Mouse (Mus musculus): ENCODE measurements around the gene Lrrc28.

The Lrrc28 gene

GRCm38 (mm10) chr7:67592670-67593069, 52.4 kb downstream of the Lrrc28 start:
- no peak for DNase-seq

- DNase-seq, result no peak
These were observed 56.3 kb downstream of the Lrrc28 start for GRCm38 (mm10) chr7:67588743-67589142.

GRCm38 (mm10) chr7:67586479-67586878, 58.6 kb downstream of the Lrrc28 start:
- no peak for DNase-seq

- DNase-seq, result no peak
These were observed 61.2 kb downstream of the Lrrc28 start for GRCm38 (mm10) chr7:67583852-67584251.

- peak; percentile 34 to 80 for DNase-seq
These were observed 66.1 kb downstream of the Lrrc28 start for GRCm38 (mm10) chr7:67578783-67579482.

GRCm38 (mm10) chr7:67578044-67578443, 67.0 kb downstream of the Lrrc28 start:
- DNase-seq, result no peak

GRCm38 (mm10) chr7:67566510-67567237, 78.4 kb downstream of the Lrrc28 start:
- peak; percentile 42 to 55 for DNase-seq

GRCm38 (mm10) chr7:67565132-67565531, 79.9 kb downstream of the Lrrc28 start:
- no peak for DNase-seq

GRCm38 (mm10) chr7:67562176-67562575, 82.9 kb downstream of the Lrrc28 start:
- peak; percentile 85 to 86 for DNase-seq

GRCm38 (mm10) chr7:67559486-67559885, 85.6 kb downstream of the Lrrc28 start:
- no peak for DNase-seq

GRCm38 (mm10) chr7:67558230-67558629, 86.8 kb downstream of the Lrrc28 start:
- DNase-seq, result no peak

GRCm38 (mm10) chr7:67554863-67555262, 90.2 kb downstream of the Lrrc28 start:
- DNase-seq, result no peak

- DNase-seq, result no peak
These were observed 93.8 kb downstream of the Lrrc28 start for GRCm38 (mm10) chr7:67551242-67551641.

GRCm38 (mm10) chr7:67549073-67549561, 96.0 kb downstream of the Lrrc28 start:
- DNase-seq, result peak; percentile 89 to 91

- no peak for DNase-seq
These were observed 96.4 kb downstream of the Lrrc28 start for GRCm38 (mm10) chr7:67548599-67549041.

- DNase-seq, result no peak
These were observed 98.8 kb downstream of the Lrrc28 start for GRCm38 (mm10) chr7:67546282-67546681.

- no peak for DNase-seq
These were observed 100.5 kb downstream of the Lrrc28 start for GRCm38 (mm10) chr7:67544586-67544985.

- no peak for DNase-seq
These were observed 101.4 kb downstream of the Lrrc28 start for GRCm38 (mm10) chr7:67543641-67544040.

- DNase-seq, result no peak
These were observed 108.3 kb downstream of the Lrrc28 start for GRCm38 (mm10) chr7:67536588-67537372.

GRCm38 (mm10) chr7:67535941-67536340, 109.1 kb downstream of the Lrrc28 start:
- DNase-seq, result no peak

GRCm38 (mm10) chr7:67530981-67531380, 114.1 kb downstream of the Lrrc28 start:
- DNase-seq, result peak; percentile 29 to 48

GRCm38 (mm10) chr7:67529381-67529780, 115.7 kb downstream of the Lrrc28 start:
- DNase-seq, result no peak

GRCm38 (mm10) chr7:67528821-67529221, 116.2 kb downstream of the Lrrc28 start:
- no peak for DNase-seq
